Mouse (Mus musculus) kidney, postnatal 4 days (tissue): Measurements from ENCODE around the gene Frmd7.

Source experiments
- DNase-seq, 2 experiments: peaks; one replicate each; pipeline ENCODE4 v3.0.0; 2021; ENCODE audit warnings: mixed read lengths in 2 of 2

Frmd7 gene

GRCm38 (mm10) chrX:50942610-50943009 is at the start of gene Frmd7:
Frmd7 (minus strand) TSS chrX:50942710.
- DNase-seq = peak in 1 of 2 experiments; percentile 8

DNA sequence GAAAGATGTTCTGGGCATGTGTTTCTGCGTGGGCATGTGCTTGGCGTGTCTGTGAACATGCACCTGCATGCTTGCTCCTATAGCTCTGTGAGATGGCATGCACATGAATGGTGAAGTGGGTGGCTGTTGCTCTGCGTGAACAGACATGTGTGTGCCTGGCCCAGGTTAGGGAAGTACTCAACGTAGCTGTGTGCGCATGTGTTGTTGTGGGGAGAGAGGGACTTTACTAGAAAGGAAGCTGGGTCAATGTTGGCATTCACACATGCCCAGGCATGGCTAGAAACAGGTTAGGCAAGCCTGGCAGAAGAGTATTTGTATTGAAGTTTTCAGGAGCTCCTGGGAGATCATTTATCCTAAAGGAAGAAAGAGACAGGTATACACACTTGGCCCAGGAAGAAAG is 48.8 kb upstream of the Frmd7 start:
- no peak for DNase-seq

DNA sequence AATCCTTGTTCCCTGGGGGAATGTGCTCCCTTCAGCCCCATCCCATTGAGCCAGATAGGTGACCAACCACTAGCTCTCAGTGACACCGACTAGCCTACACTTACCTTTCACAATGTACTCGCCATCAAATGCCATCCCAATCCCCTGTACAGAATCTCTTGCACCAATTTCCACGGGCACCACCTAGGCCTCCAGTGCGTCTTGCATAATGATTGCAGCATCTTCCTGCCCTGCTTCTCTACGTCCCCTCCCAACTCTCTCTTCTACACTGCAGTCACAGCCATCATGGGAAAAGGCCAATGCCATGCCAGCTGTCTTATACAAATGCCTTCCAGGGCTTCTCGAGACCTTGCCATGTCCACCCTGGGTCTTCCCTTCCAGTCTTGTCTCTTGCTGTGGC is 47.4 kb upstream of the Frmd7 start:
- no peak for DNase-seq

- DNase-seq = no peak
Measured at GRCm38 (mm10) chrX:50988581-50988980, 46.1 kb upstream of the Frmd7 start.

- no peak for DNase-seq
Measured at GRCm38 (mm10) chrX:50978428-50978827, 35.9 kb upstream of the Frmd7 start.

DNA sequence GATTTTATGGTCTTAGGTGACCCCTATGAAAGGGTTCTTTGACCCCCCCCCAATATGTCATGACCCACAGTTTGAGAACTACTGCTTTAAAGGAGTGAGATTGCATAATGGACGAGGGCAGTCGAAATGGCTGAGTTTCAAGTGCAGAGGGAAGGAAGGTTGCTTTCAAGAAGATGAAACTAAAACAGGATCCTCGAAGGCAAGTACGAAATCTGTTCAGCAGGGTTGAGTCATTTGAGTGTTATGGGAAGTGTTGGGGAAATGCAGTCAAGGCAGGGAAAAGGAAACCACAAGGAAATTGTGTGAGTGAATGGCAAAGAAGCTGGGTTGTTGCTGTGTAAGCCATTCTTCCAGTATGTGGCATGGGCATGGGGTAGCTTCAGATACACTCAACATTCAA is 29.6 kb upstream of the Frmd7 start:
- no peak for DNase-seq

DNA sequence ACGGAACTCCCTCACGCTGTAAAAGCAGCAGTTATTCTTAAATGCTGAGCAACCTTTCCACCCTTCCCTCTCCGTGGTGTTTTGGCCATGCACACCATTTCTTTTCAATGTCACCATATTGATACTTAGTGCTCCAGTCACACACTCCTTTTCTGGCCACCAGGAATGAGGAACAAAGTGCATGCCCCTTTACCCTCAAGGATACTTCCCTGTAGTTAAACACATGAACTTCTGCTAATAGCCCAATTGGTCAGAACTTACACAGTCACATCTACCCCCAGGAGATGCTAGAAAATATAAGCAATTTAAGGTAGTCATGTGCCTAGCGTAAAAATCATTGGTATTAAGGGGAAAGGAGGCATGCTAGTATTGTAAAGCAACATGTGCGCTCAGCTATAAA is 27.4 kb upstream of the Frmd7 start:
- DNase-seq = no peak

DNA sequence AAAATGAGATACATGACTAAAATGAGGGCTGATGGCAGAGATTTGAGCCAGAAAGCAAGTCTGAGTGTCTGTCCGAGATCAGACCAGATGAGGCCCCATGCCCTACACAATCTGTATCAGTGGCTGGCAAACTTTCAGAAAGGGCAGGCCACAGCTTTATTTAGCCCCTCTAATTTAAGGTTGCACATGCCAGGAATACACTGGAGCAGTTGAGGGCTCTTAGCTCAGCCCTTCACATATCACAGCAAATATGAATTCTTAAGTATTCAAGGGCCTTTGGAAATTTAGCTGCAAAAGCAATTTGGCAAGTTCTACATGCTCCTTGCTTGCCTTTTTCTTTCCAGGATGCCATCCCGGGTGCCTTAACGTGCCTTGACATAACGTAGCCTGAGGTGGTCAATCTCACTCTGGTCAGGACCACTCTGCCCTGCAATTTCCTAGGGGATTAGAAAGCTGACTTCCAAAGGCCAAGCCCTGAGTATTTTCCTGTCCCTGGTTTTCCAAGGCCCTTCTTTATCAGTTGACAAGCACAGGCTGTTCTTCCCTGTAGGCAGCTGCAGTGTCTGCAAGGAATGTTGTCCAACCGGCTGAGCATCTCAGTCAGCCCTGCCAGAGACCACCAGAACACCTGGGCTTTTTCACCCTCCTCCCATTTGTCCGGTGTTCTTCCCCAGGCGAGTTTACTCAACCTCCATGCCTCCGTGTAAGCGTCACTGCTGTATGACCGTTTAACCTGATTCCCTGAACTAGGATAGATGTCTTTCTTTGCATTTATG is 25.8 kb upstream of the Frmd7 start:
- no peak for DNase-seq

- no peak for DNase-seq
Measured at GRCm38 (mm10) chrX:50965157-50965556, 22.6 kb upstream of the Frmd7 start.

DNA sequence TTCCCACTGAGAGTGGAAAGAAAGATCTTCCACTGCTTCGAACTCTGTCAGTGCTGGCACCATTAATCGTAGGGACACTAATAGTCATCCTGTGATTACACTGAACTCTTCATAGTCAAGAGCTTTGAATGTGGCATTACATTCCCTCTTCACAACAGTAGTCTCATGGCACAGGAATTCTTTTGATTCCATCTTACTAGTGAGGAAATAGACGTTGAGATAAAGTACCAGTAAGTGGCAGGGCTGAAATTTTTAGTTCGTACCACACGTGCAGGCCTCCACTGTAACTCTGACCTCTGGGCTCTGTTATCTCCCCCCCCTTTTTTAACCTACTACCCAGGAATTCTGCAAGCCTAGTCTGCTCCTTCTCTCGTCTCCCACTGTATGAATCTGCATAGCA is 20.4 kb upstream of the Frmd7 start:
- no peak for DNase-seq

DNA sequence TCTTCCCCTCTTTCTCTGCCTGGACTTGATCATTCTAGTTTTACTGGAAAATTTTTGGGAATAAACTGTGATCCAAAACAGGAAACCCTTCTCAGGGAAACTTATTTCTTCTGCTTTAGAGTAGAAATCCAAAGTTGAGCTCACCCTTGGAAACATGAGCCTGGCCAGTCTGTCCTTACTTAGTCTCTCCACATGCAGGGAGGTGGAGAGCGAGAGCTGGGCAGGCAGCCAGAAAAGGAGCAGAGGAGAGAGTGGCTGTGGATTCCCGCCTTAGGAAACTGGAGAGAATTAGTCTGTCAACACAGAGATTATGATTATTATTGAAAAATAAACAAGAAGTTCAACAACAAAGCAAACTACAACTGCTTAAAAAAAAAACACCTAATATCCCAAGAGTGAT is 6.1 kb upstream of the Frmd7 start:
- DNase-seq = peak; percentile 45 to 46

DNA sequence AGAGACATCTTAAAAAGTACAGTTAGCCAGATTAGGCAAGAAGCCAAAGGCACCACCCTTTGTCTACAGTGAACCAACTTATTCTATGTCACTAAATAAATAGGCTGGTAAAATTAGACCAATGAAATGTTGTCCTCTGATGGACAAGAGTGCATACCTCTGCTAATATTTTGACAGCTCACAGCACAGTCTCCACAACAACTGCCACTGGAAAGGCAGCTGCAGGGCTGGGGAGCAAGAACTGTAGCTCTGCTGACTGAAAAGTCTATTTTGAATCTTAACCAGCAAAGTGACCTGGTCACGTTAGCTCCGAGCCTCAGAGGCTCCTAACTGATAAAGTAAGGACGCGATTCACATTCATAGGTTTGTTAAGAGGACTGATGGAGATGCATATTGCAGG is 5.6 kb upstream of the Frmd7 start:
- DNase-seq = no peak

DNA sequence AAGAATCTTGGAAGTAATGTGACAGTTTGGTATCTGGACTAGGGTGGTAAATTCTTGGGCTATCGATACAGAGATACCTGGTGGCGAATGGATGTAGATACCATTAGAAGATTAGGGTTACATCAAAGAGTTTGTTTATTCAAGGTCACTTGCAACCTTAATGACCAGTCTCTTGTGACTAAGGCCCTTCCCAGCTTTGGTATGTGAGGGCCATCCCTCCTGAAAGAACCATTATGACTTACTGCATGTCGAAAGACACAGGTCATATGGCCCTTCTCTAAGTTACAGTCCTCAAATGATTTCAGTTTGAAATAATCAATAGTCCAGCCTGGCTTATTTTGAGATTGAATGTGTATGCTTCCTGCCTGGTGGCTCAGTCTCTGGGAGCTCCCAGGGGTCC is 5.4 kb downstream of the Frmd7 start:
- no peak for DNase-seq

- no peak for DNase-seq
Measured at GRCm38 (mm10) chrX:50930309-50930708, 12.2 kb downstream of the Frmd7 start.

- DNase-seq = no peak
Measured at GRCm38 (mm10) chrX:50926893-50927545, 15.5 kb downstream of the Frmd7 start.

DNA sequence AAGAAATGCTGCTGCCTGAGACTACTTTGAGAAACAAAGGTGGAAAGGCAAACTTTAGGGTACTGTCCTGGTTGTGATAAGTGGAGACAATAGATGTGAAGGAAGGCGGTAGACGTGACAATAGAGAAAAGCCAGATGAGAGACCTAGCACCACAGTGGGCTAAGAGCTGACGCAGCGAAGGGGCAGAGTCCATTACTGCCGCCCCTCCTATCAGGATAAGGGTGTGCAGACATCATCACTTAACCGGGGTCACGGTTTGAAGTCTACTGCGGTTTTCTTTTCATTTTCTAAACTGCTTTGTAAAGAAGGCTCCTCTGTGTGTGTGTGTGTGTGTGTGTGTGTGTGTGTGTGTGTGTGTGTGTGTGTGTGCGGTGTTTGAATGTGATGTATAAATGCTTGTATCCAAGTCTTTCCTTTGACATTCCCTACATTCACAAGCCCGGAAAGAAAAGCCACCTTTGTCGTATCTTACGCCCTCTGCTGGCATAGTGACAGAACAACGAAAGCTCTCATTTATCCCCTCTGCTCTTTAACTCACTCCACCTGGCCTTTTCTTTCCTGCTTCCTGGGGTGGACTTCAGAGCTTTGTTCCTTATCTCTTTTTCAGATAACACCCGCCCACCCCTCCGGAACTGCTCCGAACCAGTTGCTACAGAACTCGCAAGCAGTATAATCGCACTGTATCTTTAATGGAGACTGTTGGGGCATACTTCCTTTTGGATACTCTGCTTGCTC is 17.7 kb downstream of the Frmd7 start:
- peak; percentile 2 to 29 for DNase-seq

- DNase-seq = no peak
Measured at GRCm38 (mm10) chrX:50918754-50919153, 23.8 kb downstream of the Frmd7 start.

- DNase-seq = peak; percentile 4 to 30
Measured at GRCm38 (mm10) chrX:50917389-50917788, 25.1 kb downstream of the Frmd7 start.

DNA sequence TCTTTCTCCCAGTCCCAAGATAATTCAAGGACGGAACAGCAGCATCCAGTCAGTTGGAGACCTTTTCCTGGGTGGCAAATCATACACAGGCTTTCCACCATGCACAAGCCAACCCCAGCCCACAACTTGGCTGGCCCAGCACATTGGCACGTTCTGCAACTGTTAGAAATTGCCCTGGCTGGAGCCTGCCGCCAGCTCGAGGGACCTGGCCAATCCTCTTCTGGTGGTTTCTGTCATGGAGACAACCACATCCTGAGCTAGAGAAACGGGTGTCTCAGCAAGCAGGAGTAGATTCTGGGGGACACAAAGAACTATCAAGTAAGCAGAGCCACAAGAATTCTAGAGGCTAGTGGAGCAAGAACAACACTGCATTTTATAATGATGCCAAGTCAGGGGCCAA is 32.6 kb downstream of the Frmd7 start:
- no peak for DNase-seq

- DNase-seq = no peak
Measured at GRCm38 (mm10) chrX:50903497-50903896, 39.0 kb downstream of the Frmd7 start.

DNA sequence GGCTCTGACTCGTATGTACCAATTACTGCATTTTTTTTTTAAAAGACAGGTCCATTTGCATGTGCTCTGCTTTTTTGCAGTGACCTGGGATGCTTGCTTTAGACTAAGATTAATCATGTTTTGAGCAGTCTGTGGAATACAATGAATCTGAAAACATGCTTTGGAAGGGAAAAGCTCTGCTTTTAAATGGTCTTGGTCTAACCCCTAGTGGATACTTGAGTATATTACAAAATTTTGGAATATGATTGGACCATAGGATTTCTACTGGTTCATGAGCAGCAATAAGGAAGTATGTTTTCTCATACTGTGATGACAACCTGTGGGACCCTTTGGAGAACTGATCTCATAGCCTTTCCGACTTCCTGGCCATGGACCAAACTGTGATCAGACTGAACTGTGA is 54.5 kb downstream of the Frmd7 start:
- no peak for DNase-seq

GRCm38 (mm10) chrX:50874246-50875002 is 68.1 kb downstream of the Frmd7 start:
- no peak for DNase-seq

- no peak for DNase-seq
Measured at GRCm38 (mm10) chrX:50864734-50865133, 77.8 kb downstream of the Frmd7 start.
